Mouse (Mus musculus): ENCODE results near the gene Csmd2.

- TF ChIP-seq CTCF (IDR thresholded peaks at IDR 0.05; ENCODE audit: control insufficient read depth, insufficient read depth, low read length): no peak
- TF ChIP-seq POLR2A (IDR thresholded peaks at IDR 0.05; ENCODE audit: borderline replicate concordance, control insufficient read depth, low read depth, low read length): no peak
Observed at GRCm38 (mm10) chr4:127984426-127984825, 3.2 kb upstream of the Csmd2 start.
